Mouse (Mus musculus) myocyte (in vitro differentiated cells): Measurements from ENCODE around the gene Cd5.

Source experiments
- CEBPB ChIP-seq: IDR thresholded peaks from 2 replicates; pipeline ENCODE4 v1.6.1; 2011; ENCODE audit warnings: mild to moderate bottlenecking, moderate library complexity; ENCODE audit not compliant: poor library complexity, insufficient read depth, severe bottlenecking
- E2F4 ChIP-seq: IDR thresholded peaks from one replicate; pipeline ENCODE4 v1.6.1; 2011; ENCODE audit warnings: mild to moderate bottlenecking, control low read depth, moderate library complexity; ENCODE audit not compliant: insufficient read depth
- MAX ChIP-seq: IDR thresholded peaks from one replicate; pipeline ENCODE4 v1.6.1; 2011; ENCODE audit warnings: low read depth, mild to moderate bottlenecking, control low read depth
- MYOD1 ChIP-seq, 3 experiments: IDR thresholded peaks; one replicate each; pipeline ENCODE4 v1.6.1; 2011; ENCODE audit warnings: control low read depth in 2 of 3, low read depth in 2 of 3, mild to moderate bottlenecking in 2 of 3, moderate library complexity in 1 of 3; ENCODE audit not compliant: insufficient read length in 2 of 3, control insufficient read depth in 1 of 3
- POLR2A ChIP-seq: IDR thresholded peaks from one replicate; pipeline ENCODE4 v1.6.1; 2011; ENCODE audit warnings: low read depth, mild to moderate bottlenecking, control low read depth, moderate library complexity; ENCODE audit not compliant: insufficient read length
- POLR2AphosphoS2 ChIP-seq: IDR thresholded peaks from one replicate; pipeline ENCODE4 v1.6.1; 2011; ENCODE audit warnings: low read depth, control low read depth; ENCODE audit not compliant: insufficient read length
- SRF ChIP-seq: IDR thresholded peaks from one replicate; pipeline ENCODE4 v1.6.1; 2011; ENCODE audit warnings: low read depth; ENCODE audit not compliant: control insufficient read depth, insufficient read length
- TCF12 ChIP-seq: IDR thresholded peaks from one replicate; pipeline ENCODE4 v1.6.1; 2011; ENCODE audit warnings: mild to moderate bottlenecking, control low read depth; ENCODE audit not compliant: poor library complexity, insufficient read depth, severe bottlenecking

- no peak for TF ChIP-seq POLR2A
- TF ChIP-seq CEBPB, result no peak
- TF ChIP-seq MYOD1 (IDR thresholded peaks at IDR 0.05; ENCODE audit: control insufficient read depth in 1 of 3, insufficient read length in 2 of 3, low read depth in 2 of 3), result peak in 1 of 3 experiments; percentile 2
- TF ChIP-seq MAX, result no peak
- no peak for TF ChIP-seq POLR2AphosphoS2
- TF ChIP-seq TCF12, result no peak
- no peak for TF ChIP-seq SRF
- no peak for TF ChIP-seq E2F4
Observed at GRCm38 (mm10) chr19:10714682-10715475, 23.9 kb downstream of the Cd5 start.
